Mouse (Mus musculus) cerebellum, adult 11-12 months (tissue): ENCODE data around the gene Rpl28.

Experiments used
- DNase-seq: peaks from one replicate; pipeline ENCODE4 v3.0.0; 2022

Gene Rpl28

DNA sequence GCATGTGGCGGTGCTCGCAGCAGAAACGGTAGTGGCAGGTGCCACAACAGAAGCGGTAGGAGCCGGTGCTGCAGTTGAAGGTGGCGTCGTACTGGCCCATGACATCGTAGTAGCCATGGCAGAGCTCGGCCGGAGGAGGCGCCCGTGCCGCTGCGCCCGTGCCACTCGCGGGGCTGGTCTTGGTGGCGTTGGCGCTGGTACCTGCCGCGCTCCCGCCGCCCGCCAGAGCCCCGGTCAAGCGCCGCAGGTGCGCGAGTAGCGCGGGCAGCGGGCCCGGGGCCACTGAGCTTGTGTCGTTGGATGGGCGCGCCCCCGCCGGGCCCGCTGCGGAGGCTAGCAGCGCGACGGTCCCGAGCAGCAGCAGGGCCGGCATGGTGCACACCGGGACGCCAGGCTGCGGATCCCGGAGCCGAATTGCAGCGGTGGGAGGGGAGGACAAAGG lies 43.7 kb downstream of the Rpl28 start:
- DNase-seq: peak; percentile 89

GRCm38 (mm10) chr7:4837639-4838038 lies 45.0 kb downstream of the Rpl28 start:
- DNase-seq: peak; percentile 47

- DNase-seq: no peak
Measured at GRCm38 (mm10) chr7:4842077-4842476, 49.4 kb downstream of the Rpl28 start.

DNA sequence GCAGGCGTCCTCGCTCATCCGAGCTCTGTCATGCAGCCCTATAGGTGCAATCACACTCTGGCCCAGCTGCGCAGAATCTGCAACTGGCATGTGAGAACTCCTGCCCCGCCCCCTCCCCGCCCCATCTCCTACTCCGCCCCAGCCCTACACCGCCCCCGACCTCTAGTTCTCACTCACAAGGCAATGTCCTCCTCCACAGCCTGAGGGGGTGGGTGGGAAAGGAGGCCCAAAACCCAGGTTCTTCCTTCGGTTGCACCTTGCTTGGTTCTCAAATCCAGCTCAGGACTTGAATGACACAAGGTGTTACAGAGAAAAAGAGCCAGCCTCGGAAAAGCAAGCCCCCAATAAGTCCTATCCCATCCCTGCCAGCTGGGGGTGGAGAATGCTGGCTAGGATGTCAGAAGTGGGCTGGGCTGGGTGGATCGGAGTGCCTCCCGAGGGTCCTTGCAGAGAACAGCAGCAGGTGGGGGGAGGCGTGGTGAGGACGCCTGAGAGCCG lies 50.0 kb downstream of the Rpl28 start:
- DNase-seq: no peak

- peak; percentile 49 for DNase-seq
Measured at GRCm38 (mm10) chr7:4843604-4844244, 51.0 kb downstream of the Rpl28 start.

GRCm38 (mm10) chr7:4844245-4844916 lies 51.7 kb downstream of the Rpl28 start, which contains the start of gene Shisa7:
TSS of gene Shisa7 (minus strand) at chr7:4844696.
- DNase-seq: no peak
